Mouse (Mus musculus): ENCODE measurements around the gene Nudt9.

DNA sequence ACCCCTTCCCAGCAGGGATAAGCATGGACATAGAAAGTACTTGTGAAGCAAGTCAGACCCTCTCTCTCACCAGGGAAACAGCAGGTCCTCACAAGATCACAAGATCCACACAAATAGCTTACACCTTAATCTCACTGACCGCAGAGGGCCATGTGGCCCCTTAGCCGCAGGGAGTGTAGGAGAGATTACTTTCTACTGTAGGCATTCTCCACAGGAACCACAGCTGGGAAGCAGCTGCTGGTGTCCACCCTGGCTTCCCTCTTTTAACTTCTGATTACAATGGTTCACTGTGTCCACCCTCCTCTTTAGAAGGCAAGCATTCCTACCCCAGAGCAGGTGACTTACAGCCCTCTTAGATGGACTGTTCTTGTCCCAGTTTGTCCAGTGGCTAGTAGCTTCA lies 2.4 kb upstream of the Nudt9 start:
- TF ChIP-seq CTCF (IDR thresholded peaks at IDR 0.05; ENCODE audit: low read depth, low read length) (no peak), POLR2A (IDR thresholded peaks at IDR 0.05; ENCODE audit: insufficient read depth, low read length) (no peak)
